Mouse (Mus musculus) spleen, adult 18-20 months (tissue): ENCODE results near the gene Dgkb.

ENCODE experiments used
- DNase-seq, 2 experiments: peaks; one replicate each; pipeline ENCODE4 v3.0.0; 2022; ENCODE audit warnings: mixed read lengths in 2 of 2

Dgkb gene

GRCm38 (mm10) chr12:38386991-38387390 is 569.5 kb downstream of the Dgkb start:
- no peak for DNase-seq

GRCm38 (mm10) chr12:38387654-38388053 is 570.1 kb downstream of the Dgkb start:
- DNase-seq = no peak

- no peak for DNase-seq
Measured at GRCm38 (mm10) chr12:38388243-38388642, 570.7 kb downstream of the Dgkb start.

- no peak for DNase-seq
Measured at GRCm38 (mm10) chr12:38397754-38398312, 580.3 kb downstream of the Dgkb start.

GRCm38 (mm10) chr12:38400089-38400488 is 582.6 kb downstream of the Dgkb start:
- no peak for DNase-seq

- no peak for DNase-seq
Measured at GRCm38 (mm10) chr12:38435364-38436130, 618.0 kb downstream of the Dgkb start.

GRCm38 (mm10) chr12:38436131-38436436 is 618.6 kb downstream of the Dgkb start:
- no peak for DNase-seq

- no peak for DNase-seq
Measured at GRCm38 (mm10) chr12:38450323-38451087, 633.0 kb downstream of the Dgkb start.

- DNase-seq = no peak
Measured at GRCm38 (mm10) chr12:38451677-38452076, 634.2 kb downstream of the Dgkb start.

GRCm38 (mm10) chr12:38468191-38468590 is 650.7 kb downstream of the Dgkb start:
- no peak for DNase-seq

- no peak for DNase-seq
Measured at GRCm38 (mm10) chr12:38468605-38469004, 651.1 kb downstream of the Dgkb start.

GRCm38 (mm10) chr12:38497229-38497628 is 679.7 kb downstream of the Dgkb start:
- no peak for DNase-seq

GRCm38 (mm10) chr12:38500931-38501330 is 683.4 kb downstream of the Dgkb start:
- DNase-seq = no peak

- no peak for DNase-seq
Measured at GRCm38 (mm10) chr12:38508195-38508594, 690.7 kb downstream of the Dgkb start.

GRCm38 (mm10) chr12:38545431-38545830 is 727.9 kb downstream of the Dgkb start:
- no peak for DNase-seq

- no peak for DNase-seq
Measured at GRCm38 (mm10) chr12:38577141-38577540, 759.6 kb downstream of the Dgkb start.

- DNase-seq = no peak
Measured at GRCm38 (mm10) chr12:38579191-38579817, 761.8 kb downstream of the Dgkb start.

GRCm38 (mm10) chr12:38586368-38586865 is 768.9 kb downstream of the Dgkb start:
- DNase-seq = no peak

GRCm38 (mm10) chr12:38589951-38590350 is 772.4 kb downstream of the Dgkb start:
- DNase-seq = no peak

GRCm38 (mm10) chr12:38593653-38594052 is 776.1 kb downstream of the Dgkb start:
- no peak for DNase-seq

GRCm38 (mm10) chr12:38594055-38594454 is 776.5 kb downstream of the Dgkb start:
- no peak for DNase-seq

- no peak for DNase-seq
Measured at GRCm38 (mm10) chr12:38596416-38597062, 779.0 kb downstream of the Dgkb start.

- no peak for DNase-seq
Measured at GRCm38 (mm10) chr12:38598096-38598495, 780.6 kb downstream of the Dgkb start.
